Mouse (Mus musculus) retina, postnatal 1 day (tissue): Measurements from ENCODE around the gene Sergef.
A peak's percentile ranks its signal among the peaks of the same experiment; 100 is the strongest.

Source experiments
- DNase-seq: peaks from one replicate; pipeline ENCODE4 v3.0.0-alpha.2; 2012

Gene Sergef

GRCm38 (mm10) chr7:46615256-46615977, 24.2 kb downstream of the Sergef start:
- no peak for DNase-seq

DNA sequence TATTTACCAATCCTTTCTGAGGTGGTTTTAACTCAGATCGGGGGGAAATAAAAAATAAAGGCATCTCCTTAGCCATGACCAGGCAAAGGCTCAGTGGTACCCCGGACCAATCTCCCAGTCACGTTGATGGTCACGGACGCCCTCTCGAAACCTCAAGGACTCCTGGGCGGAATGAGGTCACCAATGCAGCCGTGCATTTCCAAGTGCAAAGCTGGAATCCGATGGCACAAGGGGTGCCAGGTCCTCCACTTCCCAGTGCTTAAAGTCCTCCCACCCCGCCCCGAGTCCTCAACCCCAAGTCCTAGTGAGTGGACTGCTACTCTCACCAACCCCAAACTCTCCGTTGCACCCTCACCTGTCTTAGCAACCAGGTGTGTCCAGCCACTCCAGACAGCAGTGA, 25.3 kb downstream of the Sergef start:
- DNase-seq, result no peak

DNA sequence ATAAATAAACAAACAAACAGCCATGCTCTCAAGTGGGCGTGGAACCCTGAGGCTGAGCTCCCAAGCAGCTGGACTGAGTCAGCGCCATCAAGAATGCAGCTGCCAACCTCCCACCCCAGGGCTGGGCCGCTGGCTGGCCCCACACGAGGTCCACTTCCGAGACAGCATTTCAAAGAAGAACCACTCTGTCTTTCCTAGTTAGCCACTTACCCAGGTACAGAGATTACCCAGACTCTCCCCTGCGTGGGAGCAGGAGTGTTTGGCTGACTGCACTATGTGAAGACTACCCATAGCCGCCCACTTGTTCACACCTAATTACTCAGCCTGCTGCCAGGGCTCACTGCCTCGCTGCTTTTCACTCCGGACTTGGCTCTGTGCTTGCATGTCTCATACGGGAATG, 26.5 kb downstream of the Sergef start:
- DNase-seq, result no peak

- no peak for DNase-seq
Observed at GRCm38 (mm10) chr7:46612421-46612937, 27.1 kb downstream of the Sergef start.

DNA sequence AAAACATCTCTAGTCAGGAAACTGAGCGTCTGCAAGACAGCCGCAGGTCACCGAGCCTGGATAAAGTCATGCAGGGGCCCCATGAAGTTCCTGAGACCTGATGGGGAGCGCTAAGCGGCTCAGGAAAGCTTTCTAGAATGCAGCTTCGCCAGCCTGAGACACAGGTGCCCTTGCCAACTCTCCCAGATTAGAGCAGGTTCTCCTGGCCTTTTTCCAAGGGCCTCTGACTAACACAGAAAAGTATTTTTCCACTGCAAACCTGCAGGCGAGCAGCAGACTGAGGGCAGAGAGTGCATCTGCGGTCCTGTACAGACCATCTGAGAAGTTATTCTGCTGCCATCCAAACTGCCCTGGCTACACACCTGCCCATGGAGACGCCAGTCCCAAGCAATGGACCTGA, 27.6 kb downstream of the Sergef start:
- no peak for DNase-seq

GRCm38 (mm10) chr7:46609317-46609716, 30.3 kb downstream of the Sergef start:
- DNase-seq, result no peak

GRCm38 (mm10) chr7:46607428-46608055, 32.1 kb downstream of the Sergef start:
- DNase-seq, result peak; percentile 88

DNA sequence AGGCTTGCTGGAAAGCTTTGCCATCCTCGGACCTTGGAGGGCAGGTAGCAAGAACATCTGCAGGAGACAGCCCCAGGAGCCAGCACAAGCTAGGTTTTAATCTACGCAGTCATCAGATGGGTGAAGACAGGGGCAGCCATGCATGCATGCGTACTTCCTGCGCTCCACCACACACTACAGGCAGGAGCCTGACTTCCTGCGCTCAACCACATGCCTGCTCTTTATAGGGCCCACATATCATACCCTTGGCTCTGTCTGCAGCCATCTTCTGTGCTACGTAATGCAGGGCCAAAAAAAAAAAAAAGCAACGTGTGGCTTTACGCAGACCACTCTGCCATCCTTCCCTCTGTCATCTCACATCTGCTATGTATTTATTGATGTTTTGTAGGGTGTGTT, 32.6 kb downstream of the Sergef start:
- DNase-seq, result no peak

GRCm38 (mm10) chr7:46606391-46607030, 33.1 kb downstream of the Sergef start:
- peak; percentile 88 for DNase-seq

- peak; percentile 69 for DNase-seq
Observed at GRCm38 (mm10) chr7:46603051-46603450, 36.6 kb downstream of the Sergef start.

DNA sequence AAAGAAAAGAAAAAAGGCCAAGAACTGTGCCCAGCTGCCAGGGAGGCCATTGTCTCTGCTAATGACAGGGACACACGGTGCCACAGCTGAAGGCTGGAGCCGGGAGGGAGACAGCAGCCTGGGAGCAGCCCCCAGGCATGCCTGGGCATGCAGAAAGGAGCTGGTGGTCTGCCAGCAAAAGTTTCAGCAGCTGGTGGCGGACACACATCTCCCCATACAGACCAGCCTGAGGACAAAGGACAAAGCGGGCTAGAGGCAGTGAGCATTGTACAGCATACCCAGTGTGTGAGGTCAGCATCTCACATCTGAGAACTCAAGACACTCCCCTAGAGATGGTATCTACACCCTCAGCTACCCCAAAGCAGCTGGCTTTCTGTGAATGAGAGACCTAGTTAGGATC, 37.5 kb downstream of the Sergef start:
- peak; percentile 97 for DNase-seq

GRCm38 (mm10) chr7:46601097-46601496, 38.5 kb downstream of the Sergef start:
- peak; percentile 61 for DNase-seq

- DNase-seq, result no peak
Observed at GRCm38 (mm10) chr7:46597006-46597405, 42.6 kb downstream of the Sergef start.

DNA sequence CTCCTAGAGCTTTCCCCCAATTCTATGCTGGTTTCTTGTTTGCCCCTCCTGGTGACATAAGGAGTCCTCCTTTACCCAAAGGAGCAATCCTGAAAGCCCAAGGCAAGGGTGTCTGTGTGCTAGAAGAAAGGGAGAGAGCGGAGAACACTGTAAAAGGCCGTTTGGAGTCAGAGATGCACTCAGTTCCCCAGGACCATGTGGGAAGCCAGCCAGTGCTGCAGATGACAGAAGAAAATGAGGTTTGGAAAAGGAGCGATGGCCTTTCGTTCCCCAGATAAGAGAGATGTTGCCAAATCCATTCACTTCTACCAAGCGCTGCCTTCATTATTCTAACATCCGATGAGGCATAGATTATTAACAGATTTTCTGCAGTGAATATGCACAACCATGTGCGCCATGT, 48.1 kb downstream of the Sergef start:
- DNase-seq, result no peak

GRCm38 (mm10) chr7:46589181-46589580, 50.4 kb downstream of the Sergef start:
- no peak for DNase-seq

DNA sequence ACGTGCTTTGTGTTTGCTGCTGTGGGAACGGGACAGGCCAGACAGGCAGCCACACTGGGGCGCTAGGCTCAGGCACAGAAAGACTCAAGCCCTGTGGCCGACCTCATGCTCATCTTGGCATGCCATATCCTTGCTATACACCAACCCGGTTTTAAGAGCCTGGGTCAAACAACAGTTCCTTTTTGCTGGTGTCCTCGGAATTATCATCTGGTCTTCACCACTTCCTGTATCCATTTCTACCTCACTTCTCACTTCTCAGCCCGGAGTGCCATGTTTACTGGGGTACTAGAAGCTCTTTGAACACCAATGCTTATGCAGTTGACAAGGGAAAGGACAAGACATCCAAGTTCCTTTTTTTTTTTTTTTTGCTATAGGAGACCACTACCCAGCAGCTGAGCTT, 51.6 kb downstream of the Sergef start:
- DNase-seq, result no peak

DNA sequence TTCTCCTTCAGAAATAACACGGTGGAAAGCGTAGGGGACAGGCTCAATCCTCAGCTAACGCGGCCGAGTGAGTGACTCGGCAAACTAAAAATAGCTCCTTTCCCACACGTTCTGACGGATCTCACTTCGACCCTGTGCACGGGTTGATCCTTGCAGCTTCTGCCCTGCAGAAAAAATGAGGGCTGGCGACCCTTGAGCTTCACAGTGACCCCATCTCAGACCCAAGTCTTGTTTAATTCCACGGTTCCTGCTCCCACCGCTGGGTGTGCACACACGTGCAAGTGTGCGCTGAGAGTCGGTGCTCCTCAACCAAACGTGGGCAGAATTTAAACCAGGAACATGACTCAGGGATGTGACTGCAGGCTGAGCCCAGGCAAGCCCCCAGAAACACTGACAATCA, 52.1 kb downstream of the Sergef start:
- no peak for DNase-seq

GRCm38 (mm10) chr7:46586621-46587216, 52.9 kb downstream of the Sergef start:
- DNase-seq, result no peak

DNA sequence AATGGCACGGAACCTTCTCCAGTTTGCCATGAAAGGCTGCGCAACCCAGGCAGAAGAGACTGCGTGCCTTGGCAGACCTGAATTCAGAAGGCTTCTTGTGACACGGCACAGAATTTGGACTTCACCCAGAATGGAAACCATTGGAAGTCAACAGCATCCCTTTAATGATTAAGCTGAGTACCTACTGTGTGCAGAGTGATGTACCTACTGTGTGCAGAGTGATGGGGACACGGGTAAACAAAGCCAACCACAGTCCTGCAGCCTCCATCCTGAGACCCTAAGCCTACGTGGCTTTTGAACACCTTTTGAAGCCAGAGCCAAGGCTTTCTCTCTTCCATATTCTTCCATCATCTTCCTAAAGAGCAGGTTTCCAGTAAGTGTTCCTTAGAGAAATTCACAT, 56.9 kb downstream of the Sergef start:
- DNase-seq, result no peak

DNA sequence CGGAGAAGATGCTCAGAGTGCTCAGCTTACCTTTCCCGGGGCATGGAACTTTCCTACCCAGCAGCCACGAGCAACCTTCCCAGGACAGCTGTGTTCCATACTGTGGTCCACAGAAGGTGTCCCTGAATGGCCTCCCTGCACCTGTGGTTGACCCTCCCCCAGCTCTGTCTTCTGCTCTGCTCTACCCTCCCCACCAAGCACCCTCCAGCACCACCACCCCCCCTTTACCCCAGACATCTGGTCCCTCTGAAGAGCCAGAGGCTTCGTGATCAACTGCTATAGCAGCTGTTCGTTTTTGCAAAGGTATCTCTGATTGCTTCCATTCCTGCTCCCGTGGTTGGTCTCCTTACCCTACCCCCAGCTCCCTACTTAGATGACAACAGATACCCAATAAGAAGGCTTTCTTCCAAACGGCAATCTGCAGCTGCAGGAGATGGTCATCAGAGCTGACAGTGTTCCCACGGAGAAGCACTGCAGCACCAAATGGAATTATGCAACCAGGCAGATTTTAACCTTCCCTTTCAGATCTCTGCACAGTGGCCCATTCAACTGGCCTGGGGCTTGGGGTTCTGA, 58.2 kb downstream of the Sergef start:
- DNase-seq, result peak; percentile 33

DNA sequence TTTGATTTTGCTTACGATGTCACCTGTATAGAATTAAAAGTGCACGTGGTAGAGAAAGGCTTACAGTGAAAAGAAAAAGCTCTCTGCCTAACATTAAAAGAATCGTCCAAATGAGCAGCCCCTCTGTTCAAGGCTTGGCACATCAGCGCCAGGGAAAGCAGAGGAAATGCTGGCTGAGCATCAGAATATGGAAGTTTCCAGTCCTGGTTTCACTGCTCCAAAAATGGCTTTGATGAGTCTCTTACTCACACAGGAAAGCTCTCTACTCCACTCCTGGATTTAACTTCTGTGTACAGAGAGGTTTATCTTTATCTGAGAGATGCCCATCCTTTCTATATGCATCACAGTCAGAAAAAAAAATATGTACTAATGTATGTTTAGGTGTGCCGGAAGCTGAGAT, 61.5 kb downstream of the Sergef start:
- no peak for DNase-seq

DNA sequence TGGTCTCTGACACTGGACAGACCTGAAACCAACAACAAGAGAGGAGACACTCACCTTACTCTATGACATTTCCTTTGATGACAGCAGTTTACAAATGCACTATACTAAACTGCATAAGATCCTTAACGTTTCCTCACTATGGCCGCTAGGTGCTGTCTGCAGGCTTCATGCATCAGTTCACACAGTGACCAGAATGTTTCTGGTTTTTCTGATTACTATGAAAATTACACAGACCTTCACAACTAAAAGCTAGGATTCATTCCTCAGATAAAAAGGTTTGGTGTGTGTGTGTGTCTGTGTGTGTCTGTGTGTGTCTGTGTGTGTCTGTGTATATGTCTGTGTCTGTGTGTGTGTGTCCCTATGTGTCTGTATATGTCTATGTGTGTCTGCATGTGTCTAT, 63.7 kb downstream of the Sergef start:
- DNase-seq, result no peak
